ENCODE assay signal across 15 mouse cellular contexts in the genomic region with DNA sequence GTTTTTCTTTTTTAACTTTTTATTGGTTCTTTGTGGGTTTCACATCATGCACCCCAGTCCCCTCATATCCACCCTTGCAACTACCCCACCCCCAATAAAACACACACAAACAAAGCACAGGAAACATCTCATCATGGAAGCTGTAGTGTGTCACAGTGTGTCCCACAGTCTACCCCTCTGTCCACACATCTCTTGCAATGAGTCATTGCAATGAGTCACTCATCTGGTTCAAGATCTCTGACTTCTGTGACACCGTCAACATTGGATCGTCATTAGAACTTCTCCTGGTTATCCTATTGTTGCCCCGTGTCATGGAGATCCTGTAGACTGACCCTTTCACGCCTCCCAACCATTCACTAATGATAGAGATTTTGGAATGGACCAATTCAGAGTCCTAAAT. TPM values are rescaled to one million over a fixed set of nuclear protein-coding genes. Genes with fewer than 3 reads are reported as not detected.
"Had no signal": no experiment of that assay in that cellular context is flagged by ENCODE, and none has a peak within 500 bp of the region (broad histone marks: within the 10 kb centered on the region; RNA-seq: fewer than 3 reads in every experiment).

No protein-coding gene starts in this region.

- H3K27ac ChIP-seq: limb, embryonic 10.5 days; limb, embryonic 13.5 days; liver, embryonic 15.5 days; midbrain, embryonic 12.5 days; midbrain, embryonic 15.5 days; neural tube, embryonic 13.5 days; stomach, embryonic 15.5 days had no signal

- H3K4me3 ChIP-seq: limb, embryonic 10.5 days; limb, embryonic 13.5 days; liver, embryonic 15.5 days; midbrain, embryonic 12.5 days; midbrain, embryonic 15.5 days; neural tube, embryonic 13.5 days; stomach, embryonic 15.5 days had no signal

- H3K27me3 ChIP-seq: limb, embryonic 13.5 days; liver, embryonic 15.5 days; midbrain, embryonic 12.5 days; midbrain, embryonic 15.5 days; neural tube, embryonic 13.5 days; stomach, embryonic 15.5 days had no signal

- H3K9me3 ChIP-seq: limb, embryonic 10.5 days; limb, embryonic 13.5 days; liver, embryonic 15.5 days; midbrain, embryonic 12.5 days; midbrain, embryonic 15.5 days; neural tube, embryonic 13.5 days; stomach, embryonic 15.5 days had no signal

- ATAC-seq: midbrain, embryonic 15.5 days had no signal

- H3K9ac ChIP-seq: limb, embryonic 13.5 days; liver, embryonic 15.5 days; midbrain, embryonic 12.5 days; midbrain, embryonic 15.5 days; neural tube, embryonic 13.5 days; stomach, embryonic 15.5 days had no signal

- H3K4me1 ChIP-seq: limb, embryonic 10.5 days; limb, embryonic 13.5 days; midbrain, embryonic 12.5 days; midbrain, embryonic 15.5 days; neural tube, embryonic 13.5 days; stomach, embryonic 15.5 days had no signal

- DNase-seq: kidney, postnatal 4 days; lung, adult 2 months; lung, postnatal 4 days; retina, postnatal 1 day; right cerebral cortex, postnatal 25 days; spleen, adult 18-20 months; thymus, postnatal 25 days had no signal

- H3K4me2 ChIP-seq: limb, embryonic 13.5 days; liver, embryonic 15.5 days; midbrain, embryonic 12.5 days; midbrain, embryonic 15.5 days; neural tube, embryonic 13.5 days; stomach, embryonic 15.5 days had no signal

RNA-seq across cellular contexts. Expression of gene Gm20695, which starts 50.3 kb away (rescaled TPM):
- total RNA-seq: layer of hippocampus, adult 18-20 months had no signal
